Mouse (Mus musculus) adrenal gland, postnatal 4 days (tissue): ENCODE results near the gene Slamf7. TPM values are rescaled to one million over a fixed set of nuclear protein-coding genes. Genes with fewer than 3 reads are reported as not detected.

ENCODE experiments used
- DNase-seq, 2 experiments: peaks; one replicate each; pipeline ENCODE4 v3.0.0; 2021 to 2022; ENCODE audit warnings: low spot score in 2 of 2, mixed read lengths in 2 of 2
- total RNA-seq, 2 experiments: library from RNA; stranded (reverse); gene quantifications; 2 replicates each; pipeline ENCODE4 v1.2.3; 2021

Gene Slamf7
- total RNA-seq, 2 experiments from 2014 or later, result 0.31 to 0.93 TPM

- DNase-seq, result no peak
These were observed 14.1 kb downstream of the Slamf7 start for GRCm38 (mm10) chr1:171638686-171639085.

GRCm38 (mm10) chr1:171637101-171637500, 15.7 kb downstream of the Slamf7 start:
- DNase-seq, result no peak

- no peak for DNase-seq
These were observed 17.1 kb downstream of the Slamf7 start for GRCm38 (mm10) chr1:171635696-171636095.

GRCm38 (mm10) chr1:171631447-171631846, 21.4 kb downstream of the Slamf7 start:
- DNase-seq, result no peak

GRCm38 (mm10) chr1:171630912-171631311, 21.9 kb downstream of the Slamf7 start:
- no peak for DNase-seq

GRCm38 (mm10) chr1:171630041-171630440, 22.8 kb downstream of the Slamf7 start:
- no peak for DNase-seq

- DNase-seq, result no peak
These were observed 23.7 kb downstream of the Slamf7 start for GRCm38 (mm10) chr1:171629168-171629567.

- DNase-seq, result no peak
These were observed 25.0 kb downstream of the Slamf7 start for GRCm38 (mm10) chr1:171627801-171628200.

- no peak for DNase-seq
These were observed 32.7 kb downstream of the Slamf7 start for GRCm38 (mm10) chr1:171620091-171620490.

- DNase-seq, result no peak
These were observed 33.2 kb downstream of the Slamf7 start for GRCm38 (mm10) chr1:171619645-171620044.

GRCm38 (mm10) chr1:171619001-171619400, 33.8 kb downstream of the Slamf7 start:
- no peak for DNase-seq

- no peak for DNase-seq
These were observed 35.8 kb downstream of the Slamf7 start for GRCm38 (mm10) chr1:171616881-171617515.

GRCm38 (mm10) chr1:171613962-171614361, 38.9 kb downstream of the Slamf7 start:
- DNase-seq, result no peak

- DNase-seq, result no peak
These were observed 42.1 kb downstream of the Slamf7 start for GRCm38 (mm10) chr1:171610781-171611180.

GRCm38 (mm10) chr1:171610026-171610425, 42.8 kb downstream of the Slamf7 start:
- DNase-seq, result no peak

GRCm38 (mm10) chr1:171607176-171607575, 45.7 kb downstream of the Slamf7 start, which contains the start of gene Ly9:
Ly9 (minus strand) TSS chr1:171607410.
- DNase-seq, result no peak

GRCm38 (mm10) chr1:171606656-171607055, 46.2 kb downstream of the Slamf7 start:
- DNase-seq, result no peak

- no peak for DNase-seq
These were observed 48.1 kb downstream of the Slamf7 start for GRCm38 (mm10) chr1:171604686-171605085.

- no peak for DNase-seq
These were observed 68.3 kb downstream of the Slamf7 start for GRCm38 (mm10) chr1:171584584-171584983.
